Mouse (Mus musculus): Measurements from ENCODE around the gene Scmh1.
"Not testable (repeated sequence)": the region's sequence is repeated elsewhere in the genome, so short reads cannot be mapped to it uniquely, and the experiment has no call there.

The Scmh1 gene

DNA sequence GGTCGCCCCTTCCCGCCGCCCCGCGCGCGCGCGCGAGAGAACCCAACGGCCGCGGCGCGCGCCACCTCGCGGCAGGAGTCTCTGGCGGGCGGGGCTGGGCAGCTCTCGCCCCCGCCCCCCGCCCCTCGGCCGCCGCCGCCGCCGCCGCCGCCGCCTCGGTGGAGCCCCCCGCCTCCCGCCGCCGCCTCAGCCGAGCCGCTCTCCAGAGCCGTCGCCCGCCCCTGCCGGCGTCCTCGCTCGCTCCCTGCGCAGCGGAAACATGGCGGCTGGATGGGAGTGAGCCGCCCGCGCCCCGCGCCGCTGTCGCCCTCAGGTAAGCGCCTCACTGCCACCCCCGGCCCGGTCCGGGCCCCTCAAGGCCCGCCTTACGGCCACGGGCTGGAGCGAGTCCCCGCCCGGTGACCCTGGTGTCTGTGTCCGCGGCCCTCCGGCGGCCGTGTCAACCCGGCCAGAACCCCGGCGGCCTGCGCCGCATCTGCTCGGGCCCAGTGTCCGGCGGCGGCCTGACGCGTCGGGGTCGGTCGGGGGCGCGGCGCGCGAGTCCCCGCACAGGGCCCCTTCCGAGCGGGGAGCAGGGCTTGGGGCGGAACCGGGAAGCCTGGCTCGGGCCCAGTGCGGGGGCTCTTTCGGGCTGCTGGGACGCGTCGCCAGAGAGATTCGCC lies at the start of gene Scmh1:
Scmh1 (plus strand) TSS at position 138 of the 662 bp plus-strand sequence.
- DNase-seq (ENCODE audit: low read depth, low spot score) = peak; percentile 39

GRCm38 (mm10) chr4:120360011-120360521 lies 45.0 kb upstream of the Scmh1 start:
- DNase-seq (ENCODE audit: low read depth, low spot score) = no peak

- no peak for DNase-seq (ENCODE audit: low read depth, low spot score)
These were observed 40.4 kb upstream of the Scmh1 start for GRCm38 (mm10) chr4:120364729-120365128.

DNA sequence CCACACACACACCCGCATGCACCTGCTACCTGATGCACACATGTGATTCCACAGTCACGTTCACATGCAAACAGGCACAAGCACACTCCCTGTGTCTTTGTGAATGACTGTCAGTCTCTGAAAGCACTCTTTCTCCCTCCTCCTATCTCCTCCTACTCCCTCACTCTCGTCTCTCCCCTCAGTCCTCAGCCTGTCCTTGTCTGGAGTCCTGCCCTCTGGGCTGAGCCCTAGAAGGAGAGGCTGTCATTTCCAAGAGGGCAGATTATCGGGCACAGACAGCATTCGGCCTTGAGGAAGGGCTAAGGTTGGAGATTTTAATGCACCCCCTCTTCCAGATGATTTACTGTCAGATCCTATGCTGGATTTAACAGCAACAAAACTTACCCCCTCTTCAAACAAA lies 39.6 kb upstream of the Scmh1 start:
- DNase-seq (ENCODE audit: low read depth, low spot score) = no peak

DNA sequence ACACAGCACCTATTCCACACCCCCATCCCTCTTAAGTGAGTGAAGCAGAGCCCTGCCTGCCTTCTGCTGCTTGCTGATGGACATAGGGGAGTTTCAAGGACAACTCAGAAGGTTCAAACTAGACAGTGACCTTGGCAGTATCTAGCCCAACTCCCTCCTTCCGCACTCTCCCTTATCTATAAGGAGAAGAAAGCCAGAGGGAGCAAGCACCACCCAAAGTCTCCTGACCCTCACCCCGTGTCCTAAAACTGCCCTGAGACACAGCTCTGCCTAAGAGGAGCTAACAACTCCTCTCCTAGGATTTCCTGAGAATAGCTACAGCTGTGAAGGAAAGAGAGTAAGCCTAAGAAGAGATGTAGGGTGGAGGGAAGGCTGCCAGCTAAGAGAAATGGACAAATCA lies 37.0 kb upstream of the Scmh1 start:
- DNase-seq (ENCODE audit: low read depth, low spot score) = no peak

GRCm38 (mm10) chr4:120368663-120369062 lies 36.4 kb upstream of the Scmh1 start:
- peak; percentile 88 for DNase-seq (ENCODE audit: low read depth, low spot score)

GRCm38 (mm10) chr4:120369156-120369555 lies 35.9 kb upstream of the Scmh1 start:
- peak; percentile 74 for DNase-seq (ENCODE audit: low read depth, low spot score)

- DNase-seq (ENCODE audit: low read depth, low spot score) = peak; percentile 60
These were observed 35.2 kb upstream of the Scmh1 start for GRCm38 (mm10) chr4:120369861-120370366.

DNA sequence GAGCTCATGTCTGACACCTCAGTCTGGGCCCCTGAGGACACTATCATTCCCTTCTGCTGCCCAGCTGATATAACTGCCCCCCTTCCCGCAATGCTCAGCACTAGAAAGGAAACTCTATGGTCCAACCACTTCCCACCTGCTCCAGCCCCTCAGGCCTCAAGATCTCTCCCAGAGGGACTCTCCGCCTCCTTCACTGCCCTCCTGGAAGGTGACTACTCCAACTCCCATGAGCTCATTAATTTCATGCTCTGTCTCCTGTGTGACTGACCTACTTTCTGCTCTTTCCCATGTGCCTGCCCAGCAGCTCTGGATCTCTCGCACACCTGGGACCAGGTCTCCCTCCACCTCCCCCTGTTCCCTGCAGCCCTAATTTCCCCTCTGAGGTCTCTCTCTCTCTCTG lies 32.2 kb upstream of the Scmh1 start:
- DNase-seq (ENCODE audit: low read depth, low spot score) = no peak

GRCm38 (mm10) chr4:120373813-120374212 lies 31.3 kb upstream of the Scmh1 start:
- DNase-seq (ENCODE audit: low read depth, low spot score) = no peak

DNA sequence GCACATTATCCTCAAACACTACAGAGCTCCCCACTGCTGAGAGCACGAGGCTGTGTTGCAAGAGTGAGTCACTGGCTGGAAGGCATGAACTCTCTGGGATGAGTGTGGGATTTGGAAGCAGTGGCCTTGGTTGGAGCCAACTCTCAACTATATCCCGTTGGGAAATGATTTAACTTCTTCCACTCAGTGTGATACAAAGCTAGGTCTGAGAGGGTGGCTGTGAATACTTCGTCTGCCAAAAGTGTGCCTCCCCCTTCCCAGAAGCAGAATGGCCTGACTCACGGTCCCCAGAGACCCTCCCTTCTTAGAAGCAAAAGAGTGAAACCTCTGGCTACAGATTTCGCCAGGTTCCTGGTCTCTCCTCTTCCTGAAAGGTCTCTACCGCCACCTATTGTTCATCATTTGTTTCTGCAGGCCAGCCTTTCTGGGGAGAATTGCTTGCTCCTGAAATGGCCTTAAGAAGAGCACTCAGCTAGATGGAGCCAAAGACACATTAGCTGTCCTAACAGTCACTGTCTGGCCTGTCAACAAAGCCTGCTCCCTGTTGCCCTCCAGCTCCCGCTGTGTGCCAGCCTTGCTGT lies 24.2 kb upstream of the Scmh1 start:
- peak; percentile 100 for DNase-seq (ENCODE audit: low read depth, low spot score)

DNA sequence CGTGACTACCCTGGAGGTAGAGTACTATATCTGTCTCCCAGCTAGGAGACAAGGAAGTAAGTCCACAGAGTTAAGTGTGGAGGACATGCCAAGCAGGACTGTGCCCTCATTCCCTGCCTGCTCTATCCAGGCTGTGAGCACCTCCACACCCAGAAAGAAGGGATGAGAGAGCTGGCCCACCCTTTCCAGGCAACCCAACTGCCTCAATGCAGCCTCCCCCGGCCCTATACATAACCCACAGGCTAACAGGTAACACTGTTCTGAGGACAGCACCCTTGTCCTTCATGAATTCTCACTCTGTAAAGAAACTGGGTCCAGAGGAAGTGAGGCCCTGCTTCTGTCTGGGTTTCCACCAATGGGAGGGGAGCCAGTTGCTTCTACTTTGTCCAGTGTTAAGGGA lies 19.6 kb upstream of the Scmh1 start:
- DNase-seq (ENCODE audit: low read depth, low spot score) = no peak

- DNase-seq (ENCODE audit: low read depth, low spot score) = peak; percentile 79
These were observed 17.6 kb upstream of the Scmh1 start for GRCm38 (mm10) chr4:120387496-120387895.

DNA sequence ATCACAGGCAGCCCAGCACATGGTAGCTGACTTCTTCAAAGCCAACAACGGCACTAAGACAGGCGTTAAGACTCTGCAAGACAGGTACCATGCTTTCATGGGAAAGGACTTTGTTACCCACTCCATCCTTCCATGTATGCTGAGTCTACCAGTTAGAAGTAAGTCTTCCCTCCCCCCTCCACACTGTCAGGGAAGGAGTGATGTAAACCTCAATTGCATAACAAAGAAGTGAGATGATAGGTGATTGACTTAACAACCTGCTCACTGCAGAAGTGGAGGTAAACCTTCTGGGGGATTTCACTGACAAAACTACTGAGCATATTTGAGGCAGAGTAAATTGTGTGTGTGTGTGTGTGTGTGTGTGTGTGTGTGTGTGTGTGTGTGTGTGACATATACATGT lies 17.1 kb upstream of the Scmh1 start:
- DNase-seq (ENCODE audit: low read depth, low spot score) = no peak

GRCm38 (mm10) chr4:120388998-120389542 lies 16.0 kb upstream of the Scmh1 start:
- DNase-seq (ENCODE audit: low read depth, low spot score) = no peak

- DNase-seq (ENCODE audit: low read depth, low spot score) = no peak
These were observed 15.5 kb upstream of the Scmh1 start for GRCm38 (mm10) chr4:120389546-120389945.

GRCm38 (mm10) chr4:120391591-120391990 lies 13.5 kb upstream of the Scmh1 start:
- DNase-seq (ENCODE audit: low read depth, low spot score) = no peak

GRCm38 (mm10) chr4:120392341-120392740 lies 12.7 kb upstream of the Scmh1 start:
- no peak for DNase-seq (ENCODE audit: low read depth, low spot score)

GRCm38 (mm10) chr4:120392748-120393147 lies 12.3 kb upstream of the Scmh1 start:
- no peak for DNase-seq (ENCODE audit: low read depth, low spot score)

- no peak for DNase-seq (ENCODE audit: low read depth, low spot score)
These were observed 4.8 kb upstream of the Scmh1 start for GRCm38 (mm10) chr4:120400251-120400650.

- DNase-seq (ENCODE audit: low read depth, low spot score) = not testable (repeated sequence)
These were observed 3.0 kb upstream of the Scmh1 start for GRCm38 (mm10) chr4:120402105-120402504.

GRCm38 (mm10) chr4:120404247-120404646 lies 834 bp upstream of the Scmh1 start:
- no peak for DNase-seq (ENCODE audit: low read depth, low spot score)

- DNase-seq (ENCODE audit: low read depth, low spot score) = no peak
These were observed 320 bp upstream of the Scmh1 start for GRCm38 (mm10) chr4:120404778-120405143.
